Mouse (Mus musculus) hindbrain, postnatal 0 days (tissue): ENCODE data around the gene Pum1. TPM values are rescaled to one million over a fixed set of nuclear protein-coding genes. Genes with fewer than 3 reads are reported as not detected.
"Not testable (repeated sequence)": the region's sequence is repeated elsewhere in the genome, so short reads cannot be mapped to it uniquely, and the experiment has no call there.

ENCODE experiments used
- ATAC-seq: fragments of 200-750 bp; cut with Nextera tagmentation; 2 replicates; pipeline ENCODE4 v1.8.0; 2017; ENCODE audit warnings: mild to moderate bottlenecking, moderate TSS enrichment, moderate library complexity
- DNase-seq: peaks from one replicate; pipeline ENCODE4 v3.0.0-alpha.2; 2015; ENCODE audit warnings: low spot score
- H3K27ac ChIP-seq: fragments of 300-500 bp; sonication (generic); 2 replicates; pipeline ENCODE4 v1.5.1; 2014; ENCODE audit warnings: mild to moderate bottlenecking
- H3K27me3 ChIP-seq: fragments of 300-500 bp; sonication (generic); 2 replicates; pipeline ENCODE4 v1.6.1; 2014; ENCODE audit warnings: low read length, mixed read lengths; ENCODE audit not compliant: insufficient read depth
- H3K36me3 ChIP-seq: fragments of 300-500 bp; sonication (generic); 2 replicates; pipeline ENCODE4 v1.6.1; 2014; ENCODE audit warnings: low read length, mixed read lengths; ENCODE audit not compliant: insufficient read depth
- H3K4me1 ChIP-seq: fragments of 300-500 bp; sonication (generic); 2 replicates; pipeline ENCODE4 v1.6.1; 2014; ENCODE audit warnings: antibody characterized with exemption, low read length, mixed read lengths; ENCODE audit not compliant: insufficient read depth
- H3K4me2 ChIP-seq: fragments of 300-500 bp; sonication (generic); 2 replicates; pipeline ENCODE4 v1.6.1; 2014; ENCODE audit warnings: low read depth, mild to moderate bottlenecking, low read length, moderate library complexity, mixed read lengths
- H3K4me3 ChIP-seq: fragments of 300-500 bp; sonication (generic); 2 replicates; pipeline ENCODE4 v1.5.1; 2014; ENCODE audit warnings: low read length
- H3K9ac ChIP-seq: fragments of 300-500 bp; sonication (generic); replicated peaks from 2 replicates; pipeline ENCODE4 v1.6.1; 2014; ENCODE audit warnings: mild to moderate bottlenecking, low read length, moderate library complexity, mixed read lengths
- H3K9me3 ChIP-seq: fragments of 300-500 bp; sonication (generic); 2 replicates; pipeline ENCODE4 v1.6.1; 2016; ENCODE audit warnings: low read length, mixed read lengths
- CTCF ChIP-seq: IDR thresholded peaks from 2 replicates; pipeline ENCODE4 v1.5.1; 2016; ENCODE audit warnings: antibody characterized with exemption, control low read depth, low read depth
- WGBS: fragments of 180-500 bp; shearing (Covaris S2); extraction: QIAGEN DNeasy Blood & Tissue Kit; methylation state at CpG from one replicate; pipeline ENCODE4 v1.1.7; 2014; 5-methylcytosine and 5-hydroxymethylcytosine counted together
- polyA plus RNA-seq: library from polyadenylated mRNA; unstranded; fragments of >200 nt; fragmentation: Nextera tagmentation; extraction: Ambion mirVana; gene quantifications from 2 replicates; pipeline ENCODE4 v1.2.1, GENCODE M21; 2015
- total RNA-seq: library from RNA; depleted of rRNA; stranded (reverse); fragments of >200 nt; gene quantifications from 2 replicates; pipeline ENCODE4 v1.2.3, GENCODE M21; 2014

Gene Pum1
- total and polyA plus RNA-seq, 2 experiments from 2014 or later = 64.9 to 84.4 TPM

- ATAC-seq = no peak
- TF ChIP-seq CTCF = no peak
- H3K27ac ChIP-seq = no peak overlapping the region
- DNase-seq = no peak
- no peaks in the 10 kb centered on the region for H3K9me3 ChIP-seq
- H3K4me2 ChIP-seq = no peak overlapping the region
- H3K9ac ChIP-seq = no peak overlapping the region
- no peak overlapping the region for H3K4me3 ChIP-seq
- WGBS = 98% methylated on average over 6 of the region's 6 CpGs
- H3K27me3 ChIP-seq = no peaks in the 10 kb centered on the region
- H3K4me1 ChIP-seq = no peaks in the 10 kb centered on the region
- H3K36me3 ChIP-seq = no peaks in the 10 kb centered on the region
These were observed 17.6 kb downstream of the Pum1 start for GRCm38 (mm10) chr4:130680676-130681075.

- not testable (repeated sequence) for H3K9me3 ChIP-seq, H3K4me2 ChIP-seq, H3K36me3 ChIP-seq, H3K4me3 ChIP-seq, H3K27ac ChIP-seq, H3K4me1 ChIP-seq, ATAC-seq, H3K27me3 ChIP-seq, H3K9ac ChIP-seq, DNase-seq
- WGBS = 98% methylated on average over 4 of the region's 5 CpGs
These were observed 19.9 kb downstream of the Pum1 start for GRCm38 (mm10) chr4:130683051-130683450.

- H3K9ac ChIP-seq = no peak overlapping the region
- H3K27me3 ChIP-seq = no peaks in the 10 kb centered on the region
- H3K36me3 ChIP-seq = peaks cover 4% of the 10 kb centered on the region; the same call in 1 of the 2 replicates
- H3K4me2 ChIP-seq = no peak overlapping the region
- H3K27ac ChIP-seq = no peak overlapping the region
- no peaks in the 10 kb centered on the region for H3K4me1 ChIP-seq
- DNase-seq (no peak), ATAC-seq (no peak)
- no peak overlapping the region for H3K4me3 ChIP-seq
- TF ChIP-seq CTCF = no peak
- H3K9me3 ChIP-seq = no peaks in the 10 kb centered on the region
- 66% methylated on average over 3 of the region's 3 CpGs for WGBS
These were observed 30.8 kb downstream of the Pum1 start for GRCm38 (mm10) chr4:130693936-130694335.

GRCm38 (mm10) chr4:130694982-130695381 is 31.9 kb downstream of the Pum1 start:
- 95% methylated on average over 3 of the region's 3 CpGs for WGBS
- no peak for ATAC-seq
- TF ChIP-seq CTCF = no peak
- no peaks in the 10 kb centered on the region for H3K9me3 ChIP-seq
- DNase-seq = no peak
- no peak overlapping the region for H3K4me3 ChIP-seq
- H3K27me3 ChIP-seq = no peaks in the 10 kb centered on the region
- H3K9ac ChIP-seq = no peak overlapping the region
- H3K4me1 ChIP-seq = no peaks in the 10 kb centered on the region
- peaks cover 4% of the 10 kb centered on the region; the same call in 1 of the 2 replicates for H3K36me3 ChIP-seq
- H3K4me2 ChIP-seq = no peak overlapping the region
- no peak overlapping the region for H3K27ac ChIP-seq

DNA sequence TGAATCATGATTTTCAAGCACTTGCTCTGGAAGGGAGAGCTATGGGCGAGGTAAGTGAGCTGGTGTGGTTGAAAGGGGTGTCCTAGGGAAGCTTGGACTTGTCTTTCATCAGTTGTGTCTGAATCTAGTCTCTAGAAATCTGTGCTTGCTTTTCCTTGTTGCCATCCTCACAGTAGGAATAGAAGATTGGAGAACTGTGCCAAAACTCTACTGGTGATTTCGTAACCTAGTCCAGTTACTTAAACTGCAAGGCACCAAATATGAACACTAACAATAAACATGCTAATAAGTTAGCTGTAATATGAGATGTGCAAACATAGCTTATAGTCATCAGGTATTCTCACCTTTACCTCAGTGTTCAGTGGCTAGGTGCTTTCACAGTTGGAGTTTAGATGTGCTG is 37.9 kb downstream of the Pum1 start:
- no peak overlapping the region for H3K4me3 ChIP-seq
- no peak overlapping the region for H3K9ac ChIP-seq
- H3K4me1 ChIP-seq = no peaks in the 10 kb centered on the region
- no peak overlapping the region for H3K27ac ChIP-seq
- H3K9me3 ChIP-seq = no peaks in the 10 kb centered on the region
- TF ChIP-seq CTCF = no peak
- WGBS = 79% methylated on average over 2 of the region's 2 CpGs
- DNase-seq (no peak), ATAC-seq (no peak)
- no peaks in the 10 kb centered on the region for H3K27me3 ChIP-seq
- no peak overlapping the region for H3K4me2 ChIP-seq
- peaks cover 3% of the 10 kb centered on the region; the same call in 1 of the 2 replicates for H3K36me3 ChIP-seq

DNA sequence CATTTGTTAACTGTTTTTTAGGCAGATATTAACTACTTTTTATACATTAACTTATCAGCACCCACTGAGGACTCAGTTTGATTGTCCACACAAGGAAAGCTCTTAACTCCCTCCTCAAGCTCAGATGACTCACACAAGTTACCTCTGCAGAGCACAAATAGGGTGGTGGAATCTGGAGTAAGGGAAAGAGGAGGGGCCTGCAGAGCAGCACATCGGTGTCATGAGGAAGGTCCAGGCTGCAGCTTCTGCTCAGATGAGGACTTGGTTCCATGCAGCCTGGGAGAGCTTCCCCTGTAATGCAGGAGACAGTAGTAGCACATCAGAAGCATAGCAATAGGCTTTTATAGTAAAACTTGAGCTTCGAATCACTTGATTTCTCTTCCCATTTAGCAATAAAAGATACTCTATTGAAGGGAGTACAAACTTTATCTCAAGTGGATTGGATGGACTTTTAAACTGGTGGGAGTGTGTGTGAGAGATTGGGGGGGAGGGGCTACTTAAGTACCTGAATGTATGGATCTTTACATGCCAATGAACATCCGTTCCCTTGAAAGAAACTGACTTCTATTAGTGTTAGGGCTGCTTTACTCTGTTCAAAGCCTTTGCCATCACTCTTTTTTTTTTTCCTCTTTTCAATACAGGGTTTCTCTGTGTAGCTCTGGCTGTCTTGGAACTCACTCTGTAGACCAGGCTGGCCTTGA is 39.9 kb downstream of the Pum1 start:
- no peak for DNase-seq
- H3K36me3 ChIP-seq = peaks cover 3% of the 10 kb centered on the region; the same call in 1 of the 2 replicates
- no peaks in the 10 kb centered on the region for H3K9me3 ChIP-seq
- 86% methylated on average over 3 of the region's 3 CpGs for WGBS
- no peak overlapping the region for H3K4me2 ChIP-seq
- H3K27me3 ChIP-seq = no peaks in the 10 kb centered on the region
- no peak overlapping the region for H3K27ac ChIP-seq
- no peaks in the 10 kb centered on the region for H3K4me1 ChIP-seq
- ATAC-seq = no peak
- no peak for TF ChIP-seq CTCF
- no peak overlapping the region for H3K4me3 ChIP-seq
- no peak overlapping the region for H3K9ac ChIP-seq

- Histone ChIP-seq H3K4me1 (no peaks in the 10 kb centered on the region), H3K9ac (no peak overlapping the region), H3K27me3 (no peaks in the 10 kb centered on the region), H3K27ac (no peak overlapping the region), H3K9me3 (no peaks in the 10 kb centered on the region), H3K4me3 (no peak overlapping the region), H3K36me3 (peaks cover 3% of the 10 kb centered on the region; the same call in 1 of the 2 replicates), H3K4me2 (no peak overlapping the region)
- TF ChIP-seq CTCF = no peak
- 98% methylated on average over 3 of the region's 3 CpGs for WGBS
- DNase-seq (no peak), ATAC-seq (no peak)
These were observed 40.5 kb downstream of the Pum1 start for GRCm38 (mm10) chr4:130703601-130704000.
